Mouse (Mus musculus): Measurements from ENCODE around the gene Ccdc121.
"Not testable (repeated sequence)": the region's sequence is repeated elsewhere in the genome, so short reads cannot be mapped to it uniquely, and the experiment has no call there.

Ccdc121 gene

GRCm38 (mm10) chr1:181512430-181513129 lies 1.3 kb upstream of the Ccdc121 start:
- DNase-seq (ENCODE audit: low read depth in 1 of 2, low spot score in 2 of 2) = no peak

GRCm38 (mm10) chr1:181510855-181511254 lies 396 bp downstream of the Ccdc121 start:
- not testable (repeated sequence) for DNase-seq (ENCODE audit: low read depth in 1 of 2, low spot score in 2 of 2)

- no peak for DNase-seq (ENCODE audit: low read depth in 1 of 2, low spot score in 2 of 2)
Observed at GRCm38 (mm10) chr1:181505367-181505766, 5.9 kb downstream of the Ccdc121 start.

GRCm38 (mm10) chr1:181503471-181503870 lies 7.8 kb downstream of the Ccdc121 start:
- DNase-seq (ENCODE audit: low read depth in 1 of 2, low spot score in 2 of 2) = no peak

GRCm38 (mm10) chr1:181484696-181485095 lies 26.6 kb downstream of the Ccdc121 start:
- no peak for DNase-seq (ENCODE audit: low read depth in 1 of 2, low spot score in 2 of 2)

- no peak for DNase-seq (ENCODE audit: low read depth in 1 of 2, low spot score in 2 of 2)
Observed at GRCm38 (mm10) chr1:181476557-181476956, 34.7 kb downstream of the Ccdc121 start.

GRCm38 (mm10) chr1:181476141-181476540 lies 35.1 kb downstream of the Ccdc121 start:
- DNase-seq (ENCODE audit: low read depth in 1 of 2, low spot score in 2 of 2) = no peak

GRCm38 (mm10) chr1:181469415-181469814 lies 41.8 kb downstream of the Ccdc121 start:
- no peak for DNase-seq (ENCODE audit: low read depth in 1 of 2, low spot score in 2 of 2)

GRCm38 (mm10) chr1:181467321-181467670 lies 44.0 kb downstream of the Ccdc121 start:
- DNase-seq (ENCODE audit: low read depth in 1 of 2, low spot score in 2 of 2) = no peak

GRCm38 (mm10) chr1:181466601-181467320 lies 44.5 kb downstream of the Ccdc121 start:
- no peak for DNase-seq (ENCODE audit: low read depth in 1 of 2, low spot score in 2 of 2)

GRCm38 (mm10) chr1:181466040-181466439 lies 45.2 kb downstream of the Ccdc121 start:
- no peak for DNase-seq (ENCODE audit: low read depth in 1 of 2, low spot score in 2 of 2)

- no peak for DNase-seq (ENCODE audit: low read depth in 1 of 2, low spot score in 2 of 2)
Observed at GRCm38 (mm10) chr1:181465027-181465426, 46.2 kb downstream of the Ccdc121 start.

- DNase-seq (ENCODE audit: low read depth in 1 of 2, low spot score in 2 of 2) = no peak
Observed at GRCm38 (mm10) chr1:181462906-181463179, 48.4 kb downstream of the Ccdc121 start.

GRCm38 (mm10) chr1:181462051-181462905 lies 49.0 kb downstream of the Ccdc121 start:
- DNase-seq (ENCODE audit: low read depth in 1 of 2, low spot score in 2 of 2) = no peak

- DNase-seq (ENCODE audit: low read depth in 1 of 2, low spot score in 2 of 2) = no peak
Observed at GRCm38 (mm10) chr1:181461484-181461883, 49.8 kb downstream of the Ccdc121 start.

GRCm38 (mm10) chr1:181460283-181460682 lies 51.0 kb downstream of the Ccdc121 start:
- DNase-seq (ENCODE audit: low read depth in 1 of 2, low spot score in 2 of 2) = no peak

All from monocyte, adult 2 months (primary cell).